Mouse (Mus musculus) lung, postnatal 0 days (tissue): Measurements from ENCODE around the gene Gjc2.
"Not testable (repeated sequence)": the region's sequence is repeated elsewhere in the genome, so short reads cannot be mapped to it uniquely, and the experiment has no call there.

ENCODE experiments used
- CTCF ChIP-seq: IDR thresholded peaks from 2 replicates; pipeline ENCODE4 v1.5.1; 2016; ENCODE audit warnings: antibody characterized with exemption, mild to moderate bottlenecking
- EP300 ChIP-seq: IDR thresholded peaks from 2 replicates; pipeline ENCODE4 v1.6.1; 2016; ENCODE audit warnings: antibody characterized with exemption, mild to moderate bottlenecking, control low read depth

GRCm38 (mm10) chr11:59212320-59212719 lies 29.3 kb upstream of the Gjc2 start:
- TF ChIP-seq CTCF, EP300: not testable (repeated sequence)
